Mouse (Mus musculus): Measurements from ENCODE around the gene Abi2. TPM values are rescaled to one million over a fixed set of nuclear protein-coding genes. Genes with fewer than 3 reads are reported as not detected.

Gene Abi2
- total RNA-seq, 4 experiments from 2014 or later: 330 to 363 (median 340) TPM

- DNase-seq (ENCODE audit: low spot score in 2 of 2): no peak
Measured at GRCm38 (mm10) chr1:60488635-60489034, 79.2 kb downstream of the Abi2 start.

GRCm38 (mm10) chr1:60489660-60490059 is 80.2 kb downstream of the Abi2 start:
- DNase-seq (ENCODE audit: low spot score in 2 of 2): no peak

DNA sequence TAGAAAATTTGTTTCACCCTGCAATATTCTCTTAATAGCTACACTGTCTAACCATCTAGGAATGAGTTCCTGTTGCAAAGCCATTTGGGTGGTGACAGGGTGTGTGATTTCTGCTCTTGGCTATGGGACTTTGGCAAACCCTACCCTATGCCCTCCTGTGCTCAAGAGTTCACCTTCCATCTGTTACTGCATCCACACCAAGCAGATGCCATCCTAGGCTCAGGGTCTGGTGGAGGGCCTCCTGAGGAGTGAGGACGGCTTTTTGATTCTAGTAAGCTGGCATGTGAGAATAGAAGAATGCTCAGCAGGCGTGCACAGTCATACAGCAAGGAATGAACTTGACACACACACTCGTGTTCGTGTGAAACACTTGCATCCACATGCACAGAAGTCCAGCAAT is 81.1 kb downstream of the Abi2 start:
- no peak for DNase-seq (ENCODE audit: low spot score in 2 of 2)

DNA sequence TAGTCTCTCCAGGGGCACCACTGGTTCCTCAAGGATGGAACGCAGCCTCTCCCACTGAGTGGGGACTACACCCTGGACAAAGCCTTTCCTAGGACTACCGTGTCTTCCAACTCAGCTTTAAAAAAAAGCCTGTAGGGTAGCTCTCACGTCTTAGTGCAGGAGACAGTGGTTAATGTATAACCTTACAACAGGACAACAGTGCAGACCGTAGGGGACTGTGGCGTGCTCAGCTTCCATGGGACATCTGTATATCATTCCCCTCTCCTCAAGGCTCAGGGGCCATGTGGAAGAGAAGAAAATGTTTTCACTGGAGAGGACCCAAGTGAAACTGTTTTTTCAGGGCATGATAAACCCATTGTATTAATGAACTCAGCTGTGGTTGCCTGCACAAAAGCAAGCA is 83.0 kb downstream of the Abi2 start:
- no peak for DNase-seq (ENCODE audit: low spot score in 2 of 2)

GRCm38 (mm10) chr1:60493421-60493820 is 84.0 kb downstream of the Abi2 start:
- DNase-seq (ENCODE audit: low spot score in 2 of 2): no peak

DNA sequence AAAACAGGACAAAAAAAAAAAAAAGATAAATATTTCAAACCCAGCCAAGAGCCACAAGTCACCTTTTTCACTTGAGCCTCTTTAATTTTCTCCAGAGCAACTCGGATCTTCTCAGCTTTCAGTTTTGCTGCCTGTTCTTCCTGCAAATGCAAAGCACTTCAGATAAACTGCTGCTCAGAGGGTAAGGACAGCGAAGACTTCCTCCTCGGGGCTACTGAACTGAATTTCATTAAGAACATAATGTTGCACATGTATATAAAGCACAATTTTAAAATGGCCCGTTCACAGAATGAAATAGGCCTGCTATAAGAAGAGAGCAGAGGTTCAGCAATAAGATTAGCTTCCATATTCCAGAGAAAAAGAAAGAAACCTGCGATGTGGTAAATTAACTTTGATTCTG is 94.0 kb downstream of the Abi2 start:
- DNase-seq (ENCODE audit: low spot score in 2 of 2): no peak

GRCm38 (mm10) chr1:60510584-60510983 is 101.2 kb downstream of the Abi2 start:
- no peak for DNase-seq (ENCODE audit: low spot score in 2 of 2)

GRCm38 (mm10) chr1:60530107-60530506 is 120.7 kb downstream of the Abi2 start:
- DNase-seq (ENCODE audit: low spot score in 2 of 2): no peak

- no peak for DNase-seq (ENCODE audit: low spot score in 2 of 2)
Measured at GRCm38 (mm10) chr1:60530636-60531035, 121.2 kb downstream of the Abi2 start.

Other genes starting within 250 kb of the Abi2 start
- gene Nbeal1, start 229.0 kb upstream of the Abi2 start, total RNA-seq (2022): 10 to 100 TPM; 22.9 to 32.4 (median 24.3) TPM
- 10 to 100 TPM; 10.9 to 17.3 (median 12.5) TPM for gene Cyp20a1, start 66.3 kb upstream of the Abi2 start, total RNA-seq (2022)
- gene Raph1, start 157.5 kb downstream of the Abi2 start, total RNA-seq (2022): 10 to 100 TPM; 50.7 to 69.1 (median 62.3) TPM

Data from layer of hippocampus, adult 8-10 months (tissue).